Mouse (Mus musculus) limb, embryonic 14.5 days (tissue): ENCODE data around the gene Igf1r. TPM values are rescaled to one million over a fixed set of nuclear protein-coding genes. Genes with fewer than 3 reads are reported as not detected.
A peak's percentile ranks its signal among the peaks of the same experiment; 100 is the strongest.

Source experiments
- ATAC-seq: fragments of 200-750 bp; cut with Nextera tagmentation; 2 replicates; pipeline ENCODE4 v1.8.0; 2017; ENCODE audit warnings: low read depth, moderate number of reproducible peaks, moderate TSS enrichment; ENCODE audit not compliant: low FRiP score
- DNase-seq: peaks from one replicate; pipeline ENCODE4 v3.0.0-alpha.2; 2015; ENCODE audit warnings: low spot score
- H3K27ac ChIP-seq: fragments of 300-500 bp; sonication (generic); replicated peaks from 2 replicates; pipeline ENCODE4 v1.5.1; 2014; ENCODE audit warnings: low read depth, mild to moderate bottlenecking, low read length, moderate library complexity, mixed read lengths
- H3K27me3 ChIP-seq: fragments of 300-500 bp; sonication (generic); 2 replicates; pipeline ENCODE4 v1.6.1; 2014; ENCODE audit warnings: low read length, mixed read lengths; ENCODE audit not compliant: control insufficient read depth, insufficient read depth
- H3K36me3 ChIP-seq: fragments of 300-500 bp; sonication (generic); 2 replicates; pipeline ENCODE4 v1.6.1; 2014; ENCODE audit warnings: mild to moderate bottlenecking, low read length, moderate library complexity, mixed read lengths; ENCODE audit not compliant: control insufficient read depth, insufficient read depth
- H3K4me1 ChIP-seq: fragments of 300-500 bp; sonication (generic); 2 replicates; pipeline ENCODE4 v1.6.1; 2014; ENCODE audit warnings: antibody characterized with exemption, low read length, mixed read lengths; ENCODE audit not compliant: control insufficient read depth, insufficient read depth
- H3K4me2 ChIP-seq: fragments of 300-500 bp; sonication (generic); replicated peaks from 2 replicates; pipeline ENCODE4 v1.6.1; 2014; ENCODE audit warnings: low read depth, mild to moderate bottlenecking, low read length, moderate library complexity; ENCODE audit not compliant: severe bottlenecking
- H3K4me3 ChIP-seq: fragments of 300-500 bp; sonication (generic); replicated peaks from 2 replicates; pipeline ENCODE4 v1.5.1; 2014; ENCODE audit warnings: low read length
- H3K9ac ChIP-seq: fragments of 300-500 bp; sonication (generic); 2 replicates; pipeline ENCODE4 v1.6.1; 2014; ENCODE audit warnings: mild to moderate bottlenecking, low read depth, low read length, moderate library complexity; ENCODE audit not compliant: severe bottlenecking
- H3K9me3 ChIP-seq: fragments of 300-500 bp; sonication (generic); 2 replicates; pipeline ENCODE4 v1.6.1; 2016; ENCODE audit warnings: low read length; ENCODE audit not compliant: control insufficient read depth
- POLR2A ChIP-seq: fragments of 200-500 bp; IDR thresholded peaks from 2 replicates; pipeline ENCODE4 v1.8.0; 2012; ENCODE audit warnings: inconsistent platforms, mild to moderate bottlenecking, moderate library complexity, borderline replicate concordance; ENCODE audit not compliant: insufficient read depth, insufficient read length; ENCODE audit errors: extremely low read depth
- WGBS: fragments of 180-500 bp; shearing (Covaris S2); extraction: QIAGEN DNeasy Blood & Tissue Kit; methylation state at CpG from one replicate; pipeline ENCODE4 v1.1.7; 2014; 5-methylcytosine and 5-hydroxymethylcytosine counted together
- polyA plus RNA-seq, 2 experiments: library from polyadenylated mRNA; depleted of rRNA in 1 of 2; stranded (reverse) in 1 of 2; unstranded in 1 of 2; fragments of >200 nt; fragmentation: Nextera tagmentation in 1 of 2; extraction: Ambion mirVana in 1 of 2; gene quantifications; 2 replicates each; pipeline versions ENCODE4 v1.2.1 to v1.2.3; 2012 to 2014

Igf1r gene
- polyA plus RNA-seq, 2 experiments, result 22.5 to 34.6 TPM

- DNase-seq, result no peak
- no peak overlapping the region for H3K9ac ChIP-seq
- ATAC-seq, result no peak
- no peaks in the 10 kb centered on the region for H3K36me3 ChIP-seq
- peaks cover 40% of the 10 kb centered on the region for H3K4me1 ChIP-seq
- H3K27me3 ChIP-seq, result no peaks in the 10 kb centered on the region
- TF ChIP-seq POLR2A, result no peak
- no peak overlapping the region for H3K4me2 ChIP-seq
- H3K4me3 ChIP-seq, result no peak overlapping the region
- H3K9me3 ChIP-seq, result no peaks in the 10 kb centered on the region
- H3K27ac ChIP-seq, result no peak overlapping the region
- WGBS, result 46% methylated on average over 5 of the region's 5 CpGs
These were observed 110.2 kb downstream of the Igf1r start for GRCm38 (mm10) chr7:68062849-68063208.

DNA sequence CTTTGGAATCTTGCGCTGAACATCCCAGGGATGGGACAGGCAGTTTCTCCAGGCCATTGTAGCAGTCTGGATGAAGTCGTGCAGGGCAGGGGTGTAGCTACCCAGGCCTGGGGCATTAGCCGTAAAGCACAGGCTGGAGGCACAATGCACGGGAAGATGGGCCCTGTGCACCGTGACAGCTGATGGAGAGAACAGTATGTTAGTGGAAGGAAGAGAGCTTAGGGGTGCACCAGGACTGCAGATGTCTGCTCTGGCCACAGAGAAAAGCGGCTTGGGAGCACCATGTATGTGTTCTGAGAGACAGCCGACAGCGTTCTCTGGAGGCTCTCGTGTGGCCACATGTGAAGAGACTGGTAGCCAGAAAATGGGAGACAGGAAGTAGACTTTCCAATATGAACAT, 111.1 kb downstream of the Igf1r start:
- no peaks in the 10 kb centered on the region for H3K27me3 ChIP-seq
- ATAC-seq, result no peak
- no peak overlapping the region for H3K4me3 ChIP-seq
- H3K9me3 ChIP-seq, result no peaks in the 10 kb centered on the region
- no peaks in the 10 kb centered on the region for H3K36me3 ChIP-seq
- no peak for TF ChIP-seq POLR2A
- no peak overlapping the region for H3K4me2 ChIP-seq
- DNase-seq, result no peak
- peaks cover 40% of the 10 kb centered on the region for H3K4me1 ChIP-seq
- WGBS, result 83% methylated on average over 9 of the region's 9 CpGs
- no peak overlapping the region for H3K27ac ChIP-seq
- H3K9ac ChIP-seq, result no peak overlapping the region

DNA sequence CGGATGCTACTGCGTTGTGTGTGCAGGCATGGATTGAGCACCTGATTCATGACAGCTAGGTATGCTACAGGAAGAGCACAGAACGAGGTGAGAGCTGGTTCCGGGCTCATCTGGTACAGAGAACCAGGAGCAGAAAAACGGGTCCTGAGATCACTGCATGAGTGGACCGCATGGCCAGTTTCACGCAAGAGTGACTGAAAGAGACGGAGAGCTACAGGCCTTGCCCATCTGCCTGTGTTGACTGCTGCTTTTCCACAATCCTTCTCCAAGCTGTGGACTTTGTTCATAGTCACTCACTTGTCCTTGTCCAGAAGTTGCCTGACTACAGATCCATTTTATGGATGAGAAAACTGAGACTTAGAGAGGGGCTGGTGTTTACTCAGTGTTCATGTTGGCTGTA, 111.5 kb downstream of the Igf1r start:
- ATAC-seq (no peak), DNase-seq (no peak)
- 96% methylated on average over 8 of the region's 8 CpGs for WGBS
- Histone ChIP-seq H3K27ac (no peak overlapping the region), H3K4me1 (peaks cover 40% of the 10 kb centered on the region), H3K36me3 (no peaks in the 10 kb centered on the region), H3K4me3 (no peak overlapping the region), H3K9me3 (no peaks in the 10 kb centered on the region), H3K4me2 (no peak overlapping the region), H3K27me3 (no peaks in the 10 kb centered on the region), H3K9ac (no peak overlapping the region)
- TF ChIP-seq POLR2A, result no peak

DNA sequence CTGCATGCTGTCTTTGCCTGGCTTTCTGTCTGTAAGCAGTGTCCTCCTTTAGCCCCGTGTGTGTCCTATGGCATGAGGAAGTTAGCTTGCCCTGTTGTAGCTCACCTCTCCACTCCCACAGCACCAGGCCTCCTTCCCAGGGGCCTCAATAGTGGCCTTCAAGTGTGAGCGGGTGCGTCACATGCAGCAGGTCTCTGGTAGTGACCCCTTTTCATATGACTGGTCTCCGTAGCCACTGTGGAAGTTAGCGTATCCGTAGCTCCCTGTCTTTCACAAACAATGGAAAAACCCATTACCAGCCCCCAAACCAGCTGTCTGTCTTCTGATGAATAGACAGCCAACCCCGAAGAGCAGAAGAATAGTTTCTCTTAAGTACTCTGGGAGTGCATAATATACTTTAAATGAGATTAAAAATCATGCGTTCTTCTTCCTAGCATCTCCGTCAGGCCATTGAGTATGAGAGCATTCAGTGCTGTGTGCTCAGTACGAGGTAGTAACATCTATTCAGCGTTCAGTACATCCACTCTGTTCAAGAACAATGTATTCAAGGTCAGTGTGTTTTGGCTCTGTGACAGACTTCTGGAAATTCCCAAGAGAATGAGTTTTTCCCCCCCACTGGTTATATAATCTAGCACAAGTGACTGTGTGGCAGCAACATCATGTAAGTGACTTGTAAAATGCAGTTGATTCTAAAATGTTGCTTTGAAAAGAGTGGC, 112.2 kb downstream of the Igf1r start:
- Histone ChIP-seq H3K9ac (no peak overlapping the region), H3K4me3 (no peak overlapping the region), H3K9me3 (no peaks in the 10 kb centered on the region), H3K27me3 (no peaks in the 10 kb centered on the region), H3K4me2 (no peak overlapping the region), H3K36me3 (no peaks in the 10 kb centered on the region), H3K4me1 (peaks cover 44% of the 10 kb centered on the region), H3K27ac (no peak overlapping the region)
- DNase-seq (peak; percentile 44), ATAC-seq (no peak)
- 76% methylated on average over 11 of the region's 11 CpGs for WGBS
- no peak for TF ChIP-seq POLR2A

GRCm38 (mm10) chr7:68065904-68066303, 113.3 kb downstream of the Igf1r start:
- no peaks in the 10 kb centered on the region for H3K27me3 ChIP-seq
- no peaks in the 10 kb centered on the region for H3K36me3 ChIP-seq
- no peak for TF ChIP-seq POLR2A
- peaks cover 46% of the 10 kb centered on the region for H3K4me1 ChIP-seq
- no peak overlapping the region for H3K4me2 ChIP-seq
- H3K27ac ChIP-seq, result no peak overlapping the region
- DNase-seq (no peak), ATAC-seq (no peak)
- no peak overlapping the region for H3K9ac ChIP-seq
- H3K9me3 ChIP-seq, result no peaks in the 10 kb centered on the region
- WGBS, result 89% methylated on average over 6 of the region's 6 CpGs
- no peak overlapping the region for H3K4me3 ChIP-seq
